Mouse (Mus musculus) right cerebral cortex, adult 2 months (tissue): ENCODE data around the gene Wdr20.

ENCODE experiments used
- DNase-seq, 2 experiments: peaks; one replicate each; pipeline ENCODE4 v3.0.0; 2021 to 2022; ENCODE audit warnings: low spot score in 2 of 2

Wdr20 gene

DNA sequence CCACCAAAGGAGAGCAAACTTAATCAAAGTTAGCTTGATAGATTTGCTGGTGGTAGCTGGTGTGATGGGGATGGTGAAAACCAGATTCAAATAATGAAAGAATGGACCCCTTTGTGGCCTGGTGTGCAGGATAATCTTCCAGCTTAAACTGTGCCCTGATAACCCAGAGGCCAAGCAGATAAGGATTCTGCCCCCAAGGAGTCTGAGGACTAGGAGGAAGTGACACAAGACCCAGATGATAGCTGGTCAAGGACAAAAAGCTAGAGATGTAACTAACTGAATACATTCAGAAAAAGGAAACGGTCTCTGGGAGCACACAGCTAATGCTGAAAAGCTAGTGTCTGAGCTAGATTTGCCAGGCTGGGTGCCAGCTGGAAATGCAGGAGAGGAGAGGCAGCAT, 114.2 kb downstream of the Wdr20 start:
- DNase-seq = no peak
